Mouse (Mus musculus): ENCODE data around the gene Odf2l. TPM values are rescaled to one million over a fixed set of nuclear protein-coding genes. Genes with fewer than 3 reads are reported as not detected.

Gene Odf2l
- total and polyA plus RNA-seq, 2 experiments: 1.7 to 12.4 TPM

DNA sequence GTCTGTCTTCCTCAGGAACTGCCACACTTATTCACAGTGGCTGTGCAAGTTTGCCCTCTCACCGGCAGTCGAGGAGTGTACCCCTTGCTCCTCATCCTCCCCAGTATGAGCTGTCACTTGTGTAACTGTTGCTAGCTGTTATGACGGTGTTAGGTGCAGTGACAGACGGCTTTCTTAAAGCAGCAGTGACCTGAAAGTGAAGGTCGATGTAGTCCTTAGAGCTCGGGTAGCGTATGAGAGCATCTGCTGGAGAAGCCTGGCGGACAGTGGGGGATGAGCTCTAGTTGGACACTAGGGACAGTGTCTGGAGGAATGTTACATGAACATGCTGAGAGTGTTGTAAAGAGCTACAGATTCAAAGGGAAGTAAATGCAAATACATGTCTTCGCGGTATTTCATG lies 25.5 kb downstream of the Odf2l start:
- Histone ChIP-seq H3K9ac (ENCODE audit: low read depth, low read length) (no peak overlapping the region), H3K4me3 (ENCODE audit: insufficient read depth, low read depth, low read length) (no peak overlapping the region), H3K4me1 (ENCODE audit: control insufficient read depth, insufficient read depth, low read length) (no peaks in the 10 kb centered on the region), H3K27me3 (ENCODE audit: control insufficient read depth, insufficient read depth, low read length) (no peaks in the 10 kb centered on the region), H3K36me3 (ENCODE audit: control insufficient read depth, insufficient read depth, low read length) (peaks cover 4% of the 10 kb centered on the region; the same call in 1 of the 2 replicates), H3K79me2 (ENCODE audit: control insufficient read depth, insufficient read depth, low read length) (no peaks in the 10 kb centered on the region), H3K27ac (replicated peaks; ENCODE audit: insufficient read depth, low read depth, low read length) (no peak overlapping the region)
- TF ChIP-seq CTCF (IDR thresholded peaks at IDR 0.05; ENCODE audit: low read depth, low read length) (no peak), POLR2A (IDR thresholded peaks at IDR 0.05; ENCODE audit: extremely low read depth, insufficient read depth, low read length) (no peak)
- WGBS: 93% methylated on average over 10 of the region's 10 CpGs
- DNase-seq (ENCODE audit: extremely low read depth, low read depth, low spot score): no peak

DNA sequence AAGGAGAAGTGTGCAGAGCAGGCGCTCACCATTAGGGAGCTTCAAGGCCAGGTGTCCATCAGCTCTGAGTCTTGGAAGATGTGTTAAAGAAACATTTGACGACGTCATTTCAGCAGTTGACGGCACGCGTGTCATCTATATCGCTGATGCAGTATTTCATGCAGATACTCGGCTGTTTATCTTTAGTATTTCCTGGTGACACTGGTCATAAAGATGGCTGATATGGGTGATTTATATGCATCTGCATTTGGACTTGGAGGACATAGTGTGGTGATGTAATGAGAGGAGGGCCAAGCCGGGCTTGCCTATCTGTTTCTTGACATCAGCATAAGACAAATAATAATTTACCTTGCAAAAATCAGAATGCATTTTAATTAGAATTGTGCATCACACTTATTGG lies 28.5 kb downstream of the Odf2l start:
- Histone ChIP-seq H3K9ac (ENCODE audit: low read depth, low read length) (no peak overlapping the region), H3K27me3 (ENCODE audit: control insufficient read depth, insufficient read depth, low read length) (no peaks in the 10 kb centered on the region), H3K36me3 (ENCODE audit: control insufficient read depth, insufficient read depth, low read length) (peaks cover 4% of the 10 kb centered on the region; the same call in 1 of the 2 replicates), H3K79me2 (ENCODE audit: control insufficient read depth, insufficient read depth, low read length) (no peaks in the 10 kb centered on the region), H3K4me3 (ENCODE audit: insufficient read depth, low read depth, low read length) (no peak overlapping the region), H3K27ac (replicated peaks; ENCODE audit: insufficient read depth, low read depth, low read length) (no peak overlapping the region), H3K4me1 (ENCODE audit: control insufficient read depth, insufficient read depth, low read length) (no peaks in the 10 kb centered on the region)
- no peak for TF ChIP-seq CTCF (IDR thresholded peaks at IDR 0.05; ENCODE audit: low read depth, low read length)
- TF ChIP-seq POLR2A (IDR thresholded peaks at IDR 0.05; ENCODE audit: extremely low read depth, insufficient read depth, low read length): no peak
- 87% methylated on average over 9 of the region's 9 CpGs for WGBS
- no peak for DNase-seq (ENCODE audit: extremely low read depth, low read depth, low spot score)

DNA sequence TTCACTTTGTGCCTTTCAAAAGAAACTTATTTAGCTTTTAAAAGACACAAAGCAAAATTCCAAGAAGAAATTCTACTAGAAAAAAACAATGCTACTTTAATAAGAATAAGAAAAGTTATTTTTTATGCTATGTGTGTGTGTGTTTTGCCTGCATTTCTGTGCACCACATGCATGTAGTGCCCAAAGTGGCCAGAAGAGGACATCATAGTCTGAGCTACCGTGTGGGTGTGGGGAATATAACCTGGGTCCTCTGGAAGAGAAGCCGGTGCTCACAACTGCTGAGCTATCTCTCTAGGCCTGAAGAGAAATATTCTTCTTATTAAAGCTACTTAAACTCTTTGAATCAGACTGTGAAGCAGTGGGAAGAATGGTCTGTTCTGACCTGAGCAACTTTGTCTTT lies 29.1 kb downstream of the Odf2l start:
- no peak for DNase-seq (ENCODE audit: extremely low read depth, low read depth, low spot score)
- 83% methylated on average over 2 of the region's 2 CpGs for WGBS
- Histone ChIP-seq H3K27ac (replicated peaks; ENCODE audit: insufficient read depth, low read depth, low read length) (no peak overlapping the region), H3K27me3 (ENCODE audit: control insufficient read depth, insufficient read depth, low read length) (no peaks in the 10 kb centered on the region), H3K36me3 (ENCODE audit: control insufficient read depth, insufficient read depth, low read length) (peaks cover 4% of the 10 kb centered on the region; the same call in 1 of the 2 replicates), H3K79me2 (ENCODE audit: control insufficient read depth, insufficient read depth, low read length) (no peaks in the 10 kb centered on the region), H3K9ac (ENCODE audit: low read depth, low read length) (no peak overlapping the region), H3K4me1 (ENCODE audit: control insufficient read depth, insufficient read depth, low read length) (no peaks in the 10 kb centered on the region), H3K4me3 (ENCODE audit: insufficient read depth, low read depth, low read length) (no peak overlapping the region)
- no peak for TF ChIP-seq POLR2A (IDR thresholded peaks at IDR 0.05; ENCODE audit: extremely low read depth, insufficient read depth, low read length)
- TF ChIP-seq CTCF (IDR thresholded peaks at IDR 0.05; ENCODE audit: low read depth, low read length): no peak; the same call in 1 of the 2 replicates

DNA sequence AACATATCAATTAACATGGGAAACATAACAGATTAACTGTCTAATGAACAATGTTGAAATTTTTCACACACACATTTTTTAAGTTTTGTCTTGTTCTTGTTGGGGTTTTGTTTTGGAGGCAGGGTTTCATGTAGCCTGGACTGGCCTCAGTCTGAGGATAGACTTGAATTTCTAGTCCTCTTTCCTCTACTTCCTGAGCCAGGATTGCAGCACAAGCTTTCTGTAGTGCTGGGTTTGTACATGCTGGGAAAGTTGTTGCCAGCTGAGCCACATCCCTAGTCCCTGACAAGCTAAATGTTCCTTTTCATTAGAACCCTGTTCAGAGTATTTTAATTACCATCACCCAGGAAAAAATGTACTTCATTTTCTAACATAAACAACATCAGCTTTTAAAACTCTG lies 29.6 kb downstream of the Odf2l start:
- H3K4me1 ChIP-seq (ENCODE audit: control insufficient read depth, insufficient read depth, low read length): no peaks in the 10 kb centered on the region
- peaks cover 4% of the 10 kb centered on the region; the same call in 1 of the 2 replicates for H3K36me3 ChIP-seq (ENCODE audit: control insufficient read depth, insufficient read depth, low read length)
- H3K4me3 ChIP-seq (ENCODE audit: insufficient read depth, low read depth, low read length): no peak overlapping the region
- no peaks in the 10 kb centered on the region for H3K27me3 ChIP-seq (ENCODE audit: control insufficient read depth, insufficient read depth, low read length)
- H3K79me2 ChIP-seq (ENCODE audit: control insufficient read depth, insufficient read depth, low read length): no peaks in the 10 kb centered on the region
- TF ChIP-seq CTCF (IDR thresholded peaks at IDR 0.05; ENCODE audit: low read depth, low read length): no peak
- TF ChIP-seq POLR2A (IDR thresholded peaks at IDR 0.05; ENCODE audit: extremely low read depth, insufficient read depth, low read length): no peak
- no peak for DNase-seq (ENCODE audit: extremely low read depth, low read depth, low spot score)
- no peak overlapping the region for H3K27ac ChIP-seq (replicated peaks; ENCODE audit: insufficient read depth, low read depth, low read length)
- no peak overlapping the region for H3K9ac ChIP-seq (ENCODE audit: low read depth, low read length)

DNA sequence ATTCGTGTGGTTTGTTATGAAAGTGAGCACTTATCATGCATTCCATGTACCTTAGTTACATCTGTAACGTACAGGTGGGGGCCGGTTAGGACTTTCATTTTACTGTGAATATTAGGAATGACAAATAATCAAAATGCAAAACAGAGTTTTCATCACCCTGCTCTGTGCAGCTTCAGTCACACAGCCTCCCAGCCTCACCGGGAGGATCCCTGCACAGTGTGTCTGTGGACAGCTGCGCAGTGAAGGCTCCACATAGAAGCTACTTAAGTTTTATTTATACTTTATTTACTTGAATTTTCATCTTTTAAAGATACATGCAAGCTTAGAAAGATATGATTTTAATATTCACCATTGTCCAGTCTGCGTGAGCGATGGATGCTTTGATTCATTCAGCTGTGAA lies 32.7 kb downstream of the Odf2l start:
- Histone ChIP-seq H3K36me3 (ENCODE audit: control insufficient read depth, insufficient read depth, low read length) (peaks cover 7% of the 10 kb centered on the region; the same call in 1 of the 2 replicates), H3K9ac (ENCODE audit: low read depth, low read length) (no peak overlapping the region), H3K27me3 (ENCODE audit: control insufficient read depth, insufficient read depth, low read length) (no peaks in the 10 kb centered on the region), H3K4me3 (ENCODE audit: insufficient read depth, low read depth, low read length) (no peak overlapping the region), H3K79me2 (ENCODE audit: control insufficient read depth, insufficient read depth, low read length) (no peaks in the 10 kb centered on the region), H3K27ac (replicated peaks; ENCODE audit: insufficient read depth, low read depth, low read length) (no peak overlapping the region), H3K4me1 (ENCODE audit: control insufficient read depth, insufficient read depth, low read length) (no peaks in the 10 kb centered on the region)
- 96% methylated on average over 7 of the region's 7 CpGs for WGBS
- no peak for DNase-seq (ENCODE audit: extremely low read depth, low read depth, low spot score)
- TF ChIP-seq CTCF (IDR thresholded peaks at IDR 0.05; ENCODE audit: low read depth, low read length): no peak
- no peak for TF ChIP-seq POLR2A (IDR thresholded peaks at IDR 0.05; ENCODE audit: extremely low read depth, insufficient read depth, low read length)

DNA sequence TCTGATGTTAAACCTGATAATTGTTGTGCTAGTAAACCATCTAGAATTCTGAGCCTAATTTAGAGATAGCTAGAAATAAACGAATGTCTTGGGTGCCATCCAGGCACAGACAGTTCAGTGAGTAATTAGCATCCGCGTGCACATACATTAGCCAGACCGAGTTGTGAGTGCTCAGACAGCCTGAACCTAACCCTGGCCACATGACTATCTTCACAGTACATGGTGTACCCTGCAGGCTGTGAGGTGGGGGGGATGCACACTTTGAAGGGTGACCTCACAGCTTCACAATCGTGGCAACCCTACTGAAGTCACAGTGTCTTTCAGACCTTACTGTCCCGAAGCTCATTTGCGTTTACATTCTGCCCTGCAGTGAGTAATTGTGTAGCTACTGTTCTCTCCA lies 33.5 kb downstream of the Odf2l start:
- Histone ChIP-seq H3K27me3 (ENCODE audit: control insufficient read depth, insufficient read depth, low read length) (no peaks in the 10 kb centered on the region), H3K4me1 (ENCODE audit: control insufficient read depth, insufficient read depth, low read length) (no peaks in the 10 kb centered on the region), H3K4me3 (ENCODE audit: insufficient read depth, low read depth, low read length) (no peak overlapping the region), H3K36me3 (ENCODE audit: control insufficient read depth, insufficient read depth, low read length) (peaks cover 7% of the 10 kb centered on the region; the same call in 1 of the 2 replicates), H3K9ac (ENCODE audit: low read depth, low read length) (no peak overlapping the region), H3K79me2 (ENCODE audit: control insufficient read depth, insufficient read depth, low read length) (no peaks in the 10 kb centered on the region), H3K27ac (replicated peaks; ENCODE audit: insufficient read depth, low read depth, low read length) (no peak overlapping the region)
- whole genome bisulfite sequencing: 85% methylated on average over 7 of the region's 7 CpGs
- no peak for DNase-seq (ENCODE audit: extremely low read depth, low read depth, low spot score)
- TF ChIP-seq CTCF (IDR thresholded peaks at IDR 0.05; ENCODE audit: low read depth, low read length) (no peak), POLR2A (IDR thresholded peaks at IDR 0.05; ENCODE audit: extremely low read depth, insufficient read depth, low read length) (no peak)
